Comparison of ENCODE assay signal across 20 mouse cellular contexts in genomic region chr9:118491195-118491594, GRCm38 (mm10). TPM values are rescaled to one million over a fixed set of nuclear protein-coding genes. Genes with fewer than 3 reads are reported as not detected.
"Had no signal": no experiment of that assay in that cellular context is flagged by ENCODE, and none has a peak within 500 bp of the region (broad histone marks: within the 10 kb centered on the region; RNA-seq: fewer than 3 reads in every experiment).

No protein-coding gene starts in this region.

- H3K9me3 ChIP-seq: neural tube, embryonic 12.5 days; neural tube, embryonic 13.5 days; neural tube, embryonic 15.5 days; stomach, embryonic 15.5 days had no signal

- H3K4me3 ChIP-seq: neural tube, embryonic 12.5 days; neural tube, embryonic 13.5 days; neural tube, embryonic 15.5 days; stomach, embryonic 15.5 days had no signal

- DNase-seq: retina, postnatal 1 day; right cerebral cortex, adult 18-20 months; right cerebral cortex, postnatal 14 days; right cerebral cortex, postnatal 25 days; right cerebral cortex, postnatal 4 days; spleen, adult 18-20 months; thymus, adult 18-20 months; thymus, adult 2 months; thymus, postnatal 14 days; thymus, postnatal 25 days; thymus, postnatal 36 days; thymus, postnatal 4 days had no signal

- H3K36me3 ChIP-seq: neural tube, embryonic 12.5 days; neural tube, embryonic 13.5 days; neural tube, embryonic 15.5 days; stomach, embryonic 15.5 days had no signal

- H3K9ac ChIP-seq: neural tube, embryonic 12.5 days; neural tube, embryonic 13.5 days; neural tube, embryonic 15.5 days; stomach, embryonic 15.5 days had no signal

- H3K27ac ChIP-seq: neural tube, embryonic 12.5 days; neural tube, embryonic 13.5 days; neural tube, embryonic 15.5 days; stomach, embryonic 15.5 days; stomach, postnatal 0 days had no signal

RNA-seq across cellular contexts. Expression of gene Eomes, which starts 13.2 kb away (rescaled TPM):
- polyA plus RNA-seq: neural tube, embryonic 14.5 days; neural tube, embryonic 15.5 days; small intestine, adult 2 months; stomach, embryonic 14.5 days had no signal
